Mouse (Mus musculus): ENCODE measurements around the gene Itgb2. TPM values are rescaled to one million over a fixed set of nuclear protein-coding genes. Genes with fewer than 3 reads are reported as not detected.

Gene Itgb2
- polyA plus RNA-seq (2014; fragmentation: Illumina TruSeq; extraction: RNeasy Lipid Tissue Mini Kit (QIAGEN cat#74804); ENCODE audit: low read depth, low replicate concordance): 3.1 TPM

GRCm38 (mm10) chr10:77530140-77530539 is at the start of gene Itgb2:
Itgb2 (plus strand) TSS chr10:77530252.

GRCm38 (mm10) chr10:77515385-77516348 is 14.4 kb upstream of the Itgb2 start, which contains the start of gene Fam207a:
Fam207a (minus strand) TSS chr10:77515785.

GRCm38 (mm10) chr10:77581408-77582284 is 51.6 kb downstream of the Itgb2 start, which contains the start of gene Pttg1ip:
Pttg1ip (plus strand) TSS chr10:77581720.

GRCm38 (mm10) chr10:77605908-77606826 is 76.1 kb downstream of the Itgb2 start, which contains the start of the genes Sumo3 and Gm49325:
Sumo3 (plus strand) TSS chr10:77606097.
Gm49325 (plus strand) TSS chr10:77606197.

Other genes starting within 250 kb of the Itgb2 start
- 1.8 TPM for gene Adarb1, start 112.0 kb upstream of the Itgb2 start, polyA plus RNA-seq (2014; fragmentation: Illumina TruSeq; extraction: RNeasy Lipid Tissue Mini Kit (QIAGEN cat#74804); ENCODE audit: low read depth, low replicate concordance)
- gene Fam207a, start 14.5 kb upstream of the Itgb2 start, polyA plus RNA-seq (2014; fragmentation: Illumina TruSeq; extraction: RNeasy Lipid Tissue Mini Kit (QIAGEN cat#74804); ENCODE audit: low read depth, low replicate concordance): 0.69 TPM
- 193 TPM for gene Pttg1ip, start 51.5 kb downstream of the Itgb2 start, polyA plus RNA-seq (2014; fragmentation: Illumina TruSeq; extraction: RNeasy Lipid Tissue Mini Kit (QIAGEN cat#74804); ENCODE audit: low read depth, low replicate concordance)
- gene Sumo3, start 75.8 kb downstream of the Itgb2 start, polyA plus RNA-seq (2014; fragmentation: Illumina TruSeq; extraction: RNeasy Lipid Tissue Mini Kit (QIAGEN cat#74804); ENCODE audit: low read depth, low replicate concordance): 76.1 TPM
- 1.6 TPM for gene Gm49325, start 75.9 kb downstream of the Itgb2 start, polyA plus RNA-seq (2014; fragmentation: Illumina TruSeq; extraction: RNeasy Lipid Tissue Mini Kit (QIAGEN cat#74804); ENCODE audit: low read depth, low replicate concordance)
- gene Ube2g2, start 92.0 kb downstream of the Itgb2 start, polyA plus RNA-seq (2014; fragmentation: Illumina TruSeq; extraction: RNeasy Lipid Tissue Mini Kit (QIAGEN cat#74804); ENCODE audit: low read depth, low replicate concordance): 7.3 TPM
- not detected for gene Tspear, start 156.3 kb downstream of the Itgb2 start, polyA plus RNA-seq (2014; fragmentation: Illumina TruSeq; extraction: RNeasy Lipid Tissue Mini Kit (QIAGEN cat#74804); ENCODE audit: low read depth, low replicate concordance)
- not detected for gene Gm19402, start 160.5 kb downstream of the Itgb2 start, polyA plus RNA-seq (2014; fragmentation: Illumina TruSeq; extraction: RNeasy Lipid Tissue Mini Kit (QIAGEN cat#74804); ENCODE audit: low read depth, low replicate concordance)
- not detected for gene Gm9508, start 167.0 kb downstream of the Itgb2 start, polyA plus RNA-seq (2014; fragmentation: Illumina TruSeq; extraction: RNeasy Lipid Tissue Mini Kit (QIAGEN cat#74804); ENCODE audit: low read depth, low replicate concordance)
- gene Gm10272, start 176.4 kb downstream of the Itgb2 start, polyA plus RNA-seq (2014; fragmentation: Illumina TruSeq; extraction: RNeasy Lipid Tissue Mini Kit (QIAGEN cat#74804); ENCODE audit: low read depth, low replicate concordance): not detected
- not detected for gene Gm10024, start 181.2 kb downstream of the Itgb2 start, polyA plus RNA-seq (2014; fragmentation: Illumina TruSeq; extraction: RNeasy Lipid Tissue Mini Kit (QIAGEN cat#74804); ENCODE audit: low read depth, low replicate concordance)
- not detected for gene Gm10142, start 185.6 kb downstream of the Itgb2 start, polyA plus RNA-seq (2014; fragmentation: Illumina TruSeq; extraction: RNeasy Lipid Tissue Mini Kit (QIAGEN cat#74804); ENCODE audit: low read depth, low replicate concordance)
- gene Krtap12-1, start 190.3 kb downstream of the Itgb2 start, polyA plus RNA-seq (2014; fragmentation: Illumina TruSeq; extraction: RNeasy Lipid Tissue Mini Kit (QIAGEN cat#74804); ENCODE audit: low read depth, low replicate concordance): not detected
- not detected for gene Gm10100, start 196.2 kb downstream of the Itgb2 start, polyA plus RNA-seq (2014; fragmentation: Illumina TruSeq; extraction: RNeasy Lipid Tissue Mini Kit (QIAGEN cat#74804); ENCODE audit: low read depth, low replicate concordance)
- not detected for gene Gm18596, start 212.4 kb downstream of the Itgb2 start, polyA plus RNA-seq (2014; fragmentation: Illumina TruSeq; extraction: RNeasy Lipid Tissue Mini Kit (QIAGEN cat#74804); ENCODE audit: low read depth, low replicate concordance)
- gene Gm9736, start 221.1 kb downstream of the Itgb2 start, polyA plus RNA-seq (2014; fragmentation: Illumina TruSeq; extraction: RNeasy Lipid Tissue Mini Kit (QIAGEN cat#74804); ENCODE audit: low read depth, low replicate concordance): not detected
- not detected for gene Gm3233, start 229.4 kb downstream of the Itgb2 start, polyA plus RNA-seq (2014; fragmentation: Illumina TruSeq; extraction: RNeasy Lipid Tissue Mini Kit (QIAGEN cat#74804); ENCODE audit: low read depth, low replicate concordance)
- gene Gm3238, start 241.1 kb downstream of the Itgb2 start, polyA plus RNA-seq (2014; fragmentation: Illumina TruSeq; extraction: RNeasy Lipid Tissue Mini Kit (QIAGEN cat#74804); ENCODE audit: low read depth, low replicate concordance): not detected
- not detected for gene Gm7138, start 246.7 kb downstream of the Itgb2 start, polyA plus RNA-seq (2014; fragmentation: Illumina TruSeq; extraction: RNeasy Lipid Tissue Mini Kit (QIAGEN cat#74804); ENCODE audit: low read depth, low replicate concordance)